Mouse (Mus musculus) midbrain, embryonic 11.5 days (tissue): ENCODE results near the gene Txn2. TPM values are rescaled to one million over a fixed set of nuclear protein-coding genes. Genes with fewer than 3 reads are reported as not detected.

ENCODE experiments used
- ATAC-seq: fragments of 200-750 bp; cut with Nextera tagmentation; 2 replicates; pipeline ENCODE4 v1.8.0; 2017; ENCODE audit warnings: moderate TSS enrichment, moderate library complexity; ENCODE audit not compliant: low FRiP score
- DNase-seq: peaks from one replicate; pipeline ENCODE4 v3.0.0; 2015; ENCODE audit warnings: low spot score; ENCODE audit errors: missing footprints
- H3K27ac ChIP-seq: fragments of 300-500 bp; sonication (generic); 2 replicates; pipeline ENCODE4 v1.5.1; 2014; ENCODE audit warnings: low read depth, low read length
- H3K27me3 ChIP-seq: fragments of 300-500 bp; sonication (generic); 2 replicates; pipeline ENCODE4 v1.6.1; 2014; ENCODE audit warnings: mild to moderate bottlenecking, low read length, moderate library complexity, mixed read lengths; ENCODE audit not compliant: control insufficient read depth, insufficient read depth
- H3K36me3 ChIP-seq: fragments of 300-500 bp; sonication (generic); 2 replicates; pipeline ENCODE4 v1.6.1; 2014; ENCODE audit warnings: mild to moderate bottlenecking, low read length, moderate library complexity, mixed read lengths; ENCODE audit not compliant: control insufficient read depth, insufficient read depth
- H3K4me1 ChIP-seq: fragments of 300-500 bp; sonication (generic); 2 replicates; pipeline ENCODE4 v1.6.1; 2014; ENCODE audit warnings: low read length; ENCODE audit not compliant: control insufficient read depth, insufficient read depth
- H3K4me2 ChIP-seq: fragments of 300-500 bp; sonication (generic); 2 replicates; pipeline ENCODE4 v1.6.1; 2014; ENCODE audit warnings: mild to moderate bottlenecking, moderate library complexity
- H3K4me3 ChIP-seq: fragments of 300-500 bp; sonication (generic); 2 replicates; pipeline ENCODE4 v1.5.1; 2014; ENCODE audit warnings: low read depth, low read length
- H3K9ac ChIP-seq: fragments of 300-500 bp; sonication (generic); 2 replicates; pipeline ENCODE4 v1.6.1; 2014; ENCODE audit warnings: low read length
- H3K9me3 ChIP-seq: fragments of 300-500 bp; sonication (generic); 2 replicates; pipeline ENCODE4 v1.6.1; 2016; ENCODE audit warnings: low read length; ENCODE audit not compliant: control insufficient read depth
- WGBS: fragments of 180-500 bp; shearing (Covaris S2); extraction: QIAGEN DNeasy Blood & Tissue Kit; methylation state at CpG from one replicate; pipeline ENCODE4 v1.1.7; 2014; 5-methylcytosine and 5-hydroxymethylcytosine counted together
- polyA plus RNA-seq: library from polyadenylated mRNA; unstranded; fragments of >200 nt; fragmentation: Nextera tagmentation; extraction: Ambion mirVana; gene quantifications from 2 replicates; pipeline ENCODE4 v1.2.1, GENCODE M21; 2014

Gene Txn2
- polyA plus RNA-seq, 1 experiment from 2014 or later: 255 TPM

DNA sequence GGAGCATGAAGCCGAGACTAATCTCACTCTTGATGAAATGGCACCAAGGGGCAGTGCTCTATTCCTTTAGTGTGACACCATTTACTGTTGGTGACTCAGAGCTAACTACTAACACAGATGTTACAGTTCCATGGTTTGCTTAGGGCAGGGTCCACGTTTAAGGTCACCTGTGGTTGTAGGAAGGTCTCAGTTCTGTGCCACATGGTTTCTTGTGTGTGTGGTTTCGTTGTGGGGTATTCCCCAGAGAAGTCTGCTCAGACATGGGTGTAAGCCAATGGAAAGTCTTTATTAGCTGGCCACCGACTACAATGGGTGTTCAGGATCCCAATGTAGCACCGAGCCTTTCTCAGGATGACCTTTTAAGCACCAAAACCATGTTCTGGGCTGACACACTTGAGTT is 9.7 kb upstream of the Txn2 start:
- Histone ChIP-seq H3K27ac (no peak overlapping the region), H3K4me3 (no peak overlapping the region), H3K36me3 (no peaks in the 10 kb centered on the region; the same call in 1 of the 2 replicates), H3K27me3 (no peaks in the 10 kb centered on the region), H3K4me1 (peaks cover 2% of the 10 kb centered on the region; the same call in 1 of the 2 replicates), H3K9ac (no peak overlapping the region), H3K4me2 (no peak overlapping the region), H3K9me3 (no peaks in the 10 kb centered on the region)
- 70% methylated on average over 5 of the region's 5 CpGs for WGBS
- no peak for DNase-seq
- no peak for ATAC-seq

GRCm38 (mm10) chr15:77935673-77936375 is 7.0 kb upstream of the Txn2 start:
- H3K4me3 ChIP-seq: no peak overlapping the region
- H3K4me1 ChIP-seq: peaks cover 3% of the 10 kb centered on the region; the same call in 1 of the 2 replicates
- 83% methylated on average over 14 of the region's 14 CpGs for WGBS
- H3K4me2 ChIP-seq: no peak overlapping the region
- no peaks in the 10 kb centered on the region for H3K27me3 ChIP-seq
- no peaks in the 10 kb centered on the region; the same call in 1 of the 2 replicates for H3K36me3 ChIP-seq
- DNase-seq: no peak
- H3K27ac ChIP-seq: no peak overlapping the region
- H3K9ac ChIP-seq: no peak overlapping the region
- no peak for ATAC-seq
- no peaks in the 10 kb centered on the region for H3K9me3 ChIP-seq

- Histone ChIP-seq H3K9ac (no peak overlapping the region), H3K4me2 (no peak overlapping the region)
Measured at GRCm38 (mm10) chr15:77934968-77935367, 6.2 kb upstream of the Txn2 start.

GRCm38 (mm10) chr15:77934326-77934725 is 5.5 kb upstream of the Txn2 start:
- Histone ChIP-seq H3K27ac (no peak overlapping the region), H3K4me1 (peaks cover 9% of the 10 kb centered on the region; the same call in 1 of the 2 replicates), H3K27me3 (no peaks in the 10 kb centered on the region), H3K4me2 (no peak overlapping the region), H3K9ac (no peak overlapping the region), H3K9me3 (no peaks in the 10 kb centered on the region), H3K4me3 (no peak overlapping the region), H3K36me3 (no peaks in the 10 kb centered on the region; the same call in 1 of the 2 replicates)
- ATAC-seq (no peak), DNase-seq (no peak)
- WGBS: 81% methylated on average over 11 of the region's 11 CpGs

More at GRCm38 (mm10) chr15:77934968-77935367, 6.2 kb upstream of the Txn2 start:
- no peak for ATAC-seq
- Histone ChIP-seq H3K27ac (no peak overlapping the region), H3K9me3 (no peaks in the 10 kb centered on the region), H3K4me3 (no peak overlapping the region), H3K27me3 (no peaks in the 10 kb centered on the region), H3K4me1 (peaks cover 3% of the 10 kb centered on the region; the same call in 1 of the 2 replicates), H3K36me3 (no peaks in the 10 kb centered on the region; the same call in 1 of the 2 replicates)
- 76% methylated on average over 5 of the region's 5 CpGs for WGBS
- no peak for DNase-seq

- no peak overlapping the region for H3K27ac ChIP-seq
- no peak overlapping the region for H3K4me3 ChIP-seq
- H3K36me3 ChIP-seq: no peaks in the 10 kb centered on the region; the same call in 1 of the 2 replicates
- DNase-seq (peak; percentile 99), ATAC-seq (peak; percentile 57)
- peak overlapping the region; percentile 17; the same call in 1 of the 2 replicates for H3K9ac ChIP-seq
- WGBS: under 1% methylated on average over 14 of the region's 14 CpGs
- H3K9me3 ChIP-seq: no peaks in the 10 kb centered on the region
- H3K4me1 ChIP-seq: peaks cover 9% of the 10 kb centered on the region; the same call in 1 of the 2 replicates
- no peak overlapping the region for H3K4me2 ChIP-seq
- H3K27me3 ChIP-seq: no peaks in the 10 kb centered on the region
Measured at GRCm38 (mm10) chr15:77933770-77934169, 5.0 kb upstream of the Txn2 start.

GRCm38 (mm10) chr15:77933222-77933621 is 4.4 kb upstream of the Txn2 start:
- ATAC-seq (no peak), DNase-seq (no peak)
- H3K4me2 ChIP-seq: no peak overlapping the region
- H3K36me3 ChIP-seq: no peaks in the 10 kb centered on the region; the same call in 1 of the 2 replicates
- H3K27me3 ChIP-seq: no peaks in the 10 kb centered on the region
- H3K4me1 ChIP-seq: peaks cover 9% of the 10 kb centered on the region; the same call in 1 of the 2 replicates
- 73% methylated on average over 3 of the region's 3 CpGs for WGBS
- H3K9ac ChIP-seq: no peak overlapping the region
- H3K4me3 ChIP-seq: no peak overlapping the region
- no peak overlapping the region for H3K27ac ChIP-seq
- H3K9me3 ChIP-seq: no peaks in the 10 kb centered on the region

- Histone ChIP-seq H3K27ac (no peak overlapping the region), H3K9me3 (no peaks in the 10 kb centered on the region), H3K27me3 (no peaks in the 10 kb centered on the region), H3K4me2 (no peak overlapping the region), H3K36me3 (no peaks in the 10 kb centered on the region; the same call in 1 of the 2 replicates), H3K4me1 (peaks cover 14% of the 10 kb centered on the region; the same call in 1 of the 2 replicates), H3K4me3 (no peak overlapping the region), H3K9ac (no peak overlapping the region)
- 75% methylated on average over 6 of the region's 6 CpGs for WGBS
- no peak for DNase-seq
- no peak for ATAC-seq
Measured at GRCm38 (mm10) chr15:77931689-77932016, 2.8 kb upstream of the Txn2 start.

DNA sequence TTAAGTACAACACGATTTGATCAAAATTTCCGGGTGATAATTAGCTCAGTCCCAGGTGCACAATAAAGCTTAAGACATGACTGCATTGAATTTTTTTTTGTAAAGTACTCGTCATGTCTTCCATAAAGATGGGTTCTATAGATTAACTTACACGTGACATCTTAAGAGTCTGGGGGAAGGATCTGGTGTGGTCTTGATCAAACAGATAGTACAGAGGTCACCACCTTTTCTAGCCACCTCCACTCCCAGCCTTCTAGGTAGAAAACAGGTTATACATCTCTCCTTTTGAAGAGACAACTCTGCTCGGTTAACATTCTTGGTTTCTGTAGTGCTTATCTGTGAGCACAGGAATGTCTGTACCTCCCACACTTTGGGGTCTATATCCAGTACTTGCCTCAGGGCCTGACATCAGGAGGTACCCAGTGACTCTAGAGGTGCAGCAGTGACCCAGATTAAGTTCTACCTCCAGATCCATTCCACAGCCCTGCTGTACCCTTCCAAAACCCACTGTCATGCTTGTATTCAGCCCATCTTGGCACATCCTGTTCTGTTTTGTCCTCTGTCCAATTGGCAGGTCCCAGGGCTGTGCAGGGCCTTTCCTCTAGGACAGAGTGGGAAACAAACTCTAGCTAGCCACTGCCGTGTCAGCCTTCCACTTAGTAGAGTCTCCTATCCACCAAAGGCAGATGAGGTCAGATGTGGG is 2.3 kb upstream of the Txn2 start:
- Histone ChIP-seq H3K4me3 (no peak overlapping the region), H3K9me3 (no peaks in the 10 kb centered on the region), H3K4me2 (no peak overlapping the region), H3K27me3 (no peaks in the 10 kb centered on the region), H3K27ac (no peak overlapping the region), H3K36me3 (no peaks in the 10 kb centered on the region; the same call in 1 of the 2 replicates), H3K9ac (no peak overlapping the region), H3K4me1 (peaks cover 14% of the 10 kb centered on the region; the same call in 1 of the 2 replicates)
- ATAC-seq: no peak
- DNase-seq: no peak
- 88% methylated on average over 6 of the region's 6 CpGs for WGBS

- H3K36me3 ChIP-seq: no peaks in the 10 kb centered on the region; the same call in none of the 2 replicates
- 56% methylated on average over 8 of the region's 8 CpGs for WGBS
Measured at GRCm38 (mm10) chr15:77929804-77930203, 998 bp upstream of the Txn2 start.

More at GRCm38 (mm10) chr15:77929804-77930203, 998 bp upstream of the Txn2 start:
- Histone ChIP-seq H3K27ac (no peak overlapping the region), H3K4me2 (peak overlapping the region; percentile 85), H3K9me3 (no peaks in the 10 kb centered on the region), H3K9ac (peak overlapping the region; percentile 69; the same call in 1 of the 2 replicates), H3K4me3 (peak overlapping the region; percentile 75), H3K27me3 (no peaks in the 10 kb centered on the region), H3K4me1 (peaks cover 14% of the 10 kb centered on the region; the same call in 1 of the 2 replicates)
- no peak for ATAC-seq
- DNase-seq: no peak
